Mouse (Mus musculus): Measurements from ENCODE around the gene Pcnp.

DNA sequence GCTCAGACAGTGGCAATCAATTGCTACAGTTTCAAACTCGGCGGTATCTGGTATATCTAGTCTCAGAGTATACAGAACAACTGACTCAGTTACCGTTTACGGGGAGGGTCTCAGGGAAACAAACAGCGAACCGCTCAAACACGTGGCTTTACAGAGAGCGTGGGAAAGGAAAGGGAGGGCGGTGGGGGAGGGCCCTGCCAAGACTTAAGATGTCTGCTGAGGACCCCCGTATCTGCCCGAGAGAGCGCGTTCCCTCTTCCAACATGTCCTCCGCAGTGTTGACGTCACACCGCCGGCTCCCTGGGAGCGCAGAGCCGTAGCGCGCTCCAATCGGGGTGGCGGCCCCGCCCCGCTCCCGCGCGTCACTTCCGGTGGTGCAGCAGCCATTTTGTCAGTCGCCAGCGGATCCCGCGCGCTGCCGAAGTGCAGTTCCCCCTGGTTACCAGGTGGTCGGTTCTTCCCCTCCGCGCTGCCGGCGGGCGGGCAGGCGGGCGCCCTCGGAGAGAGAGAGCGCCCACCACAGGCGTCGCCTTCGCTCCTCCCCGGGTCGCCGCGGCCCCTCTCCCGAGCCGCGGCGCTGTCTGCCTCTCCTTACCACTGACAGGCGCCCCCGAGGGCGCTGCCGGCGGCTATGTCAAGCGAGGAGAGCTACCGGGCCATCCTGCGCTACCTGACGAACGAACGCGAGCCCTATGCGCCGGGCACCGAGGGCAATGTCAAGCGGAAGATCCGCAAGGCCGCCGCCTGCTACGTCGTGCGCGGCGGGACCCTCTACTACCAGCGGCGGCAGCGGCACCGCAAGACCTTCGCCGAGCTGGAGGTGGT lies 55.9 kb downstream of the Pcnp start, which contains the start of gene Zbtb11:
- no peak for TF ChIP-seq CTCF (IDR thresholded peaks at IDR 0.05; ENCODE audit: insufficient read depth, low read depth, low read length)
- peak; percentile 84 for TF ChIP-seq POLR2A (IDR thresholded peaks at IDR 0.05; ENCODE audit: insufficient read depth, low read depth, low read length)

Data from olfactory bulb, adult 2 months (tissue).